Mouse (Mus musculus): Measurements from ENCODE around the gene Maoa. TPM values are rescaled to one million over a fixed set of nuclear protein-coding genes. Genes with fewer than 3 reads are reported as not detected.
A peak's percentile ranks its signal among the peaks of the same experiment; 100 is the strongest.

Gene Maoa
- 10.3 and 10.7 TPM in 2 replicates for total RNA-seq (2017)

DNA sequence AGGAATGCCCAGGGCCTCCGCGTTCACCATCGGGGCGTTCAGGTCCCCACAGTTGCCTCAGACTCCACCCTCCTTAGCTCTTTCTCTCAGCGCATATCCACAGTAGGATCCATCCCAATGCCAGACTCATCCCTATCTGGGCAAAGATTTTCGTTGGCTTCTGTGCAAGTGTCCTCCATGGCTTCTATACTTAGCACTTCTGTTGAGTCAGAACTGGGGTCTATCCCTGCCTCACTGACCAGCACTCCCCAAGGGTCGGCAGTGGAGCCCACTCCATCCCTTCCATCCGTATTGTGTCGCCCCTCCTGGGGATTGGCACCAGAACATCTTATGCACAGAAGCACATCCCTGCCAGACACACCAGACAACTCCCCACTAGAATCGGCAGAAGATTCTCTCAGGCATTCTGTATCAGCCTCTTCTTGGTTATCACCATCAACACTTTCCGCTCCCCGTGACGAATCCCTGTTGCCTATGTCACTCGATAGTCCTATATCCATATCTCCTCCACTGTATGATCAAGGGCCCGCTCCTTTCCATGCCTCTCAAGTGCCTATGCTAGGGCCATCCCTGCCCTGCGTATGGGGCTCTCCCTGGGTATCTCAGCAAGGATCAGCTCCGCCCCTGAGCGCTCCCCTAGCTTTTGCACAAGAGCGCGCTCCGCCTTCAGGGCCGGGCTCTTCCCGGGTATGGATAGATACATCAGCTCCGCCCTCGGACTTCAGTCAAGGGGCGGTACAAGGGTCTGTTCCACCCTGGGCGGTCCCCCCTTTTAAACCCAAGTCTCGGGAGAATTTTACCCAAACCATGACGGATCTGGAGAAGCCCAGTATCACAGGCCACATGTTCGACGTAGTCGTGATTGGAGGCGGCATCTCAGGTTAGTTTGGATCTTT is at the start of gene Maoa:
Gene Maoa (plus strand): TSS at position 665 of the 896 bp plus-strand sequence.
- ATAC-seq (replicated peaks in 1 of 2; ENCODE audit: insufficient read depth in 1 of 2, low FRiP score in 2 of 2, low TSS enrichment in 1 of 2, low read depth in 1 of 2, poor library complexity in 2 of 2, severe bottlenecking in 2 of 2): peak; percentile 80 to 81

DNA sequence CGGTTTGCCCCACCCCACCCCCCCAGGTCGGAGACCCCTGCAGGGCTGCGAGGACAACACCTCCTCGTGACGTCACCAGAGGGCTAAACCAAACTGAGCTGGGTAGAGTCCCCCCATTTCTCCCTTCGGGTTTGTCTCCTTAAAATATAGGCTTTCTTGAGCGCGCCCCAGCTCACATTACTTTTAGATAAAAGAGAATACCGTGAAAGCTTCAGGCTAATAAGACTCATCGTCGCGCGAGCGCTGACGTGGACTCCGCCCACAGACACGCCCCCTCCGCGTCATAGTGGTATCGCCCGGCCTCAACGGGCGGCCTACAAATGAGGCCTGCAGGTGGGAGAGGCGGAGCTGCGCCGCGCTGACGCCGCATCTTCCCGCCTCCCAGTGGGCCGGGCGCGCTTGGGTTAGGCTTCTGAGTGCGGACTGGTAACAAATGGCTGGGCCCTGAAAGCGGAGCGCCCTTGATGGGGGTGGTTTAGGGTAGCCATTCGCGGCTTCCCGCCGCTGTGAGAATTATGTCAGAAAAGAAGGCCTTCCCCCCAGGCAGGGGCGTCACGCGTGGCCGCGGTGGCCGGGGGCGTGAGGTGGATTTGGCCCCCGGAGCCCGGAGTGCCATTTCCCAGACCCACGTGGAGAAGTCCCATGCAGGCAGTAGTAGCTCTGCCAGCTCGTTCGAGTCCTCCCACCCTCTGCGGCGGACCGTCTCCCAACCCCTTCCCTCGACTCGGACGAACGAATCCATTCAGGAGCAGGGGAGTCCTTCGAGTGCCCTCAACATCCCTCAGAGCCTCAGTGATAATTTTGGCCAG is 1.1 kb upstream of the Maoa start:
- peak; percentile 93 to 97 for ATAC-seq (replicated peaks in 1 of 2; ENCODE audit: insufficient read depth in 1 of 2, low FRiP score in 2 of 2, low TSS enrichment in 1 of 2, low read depth in 1 of 2, poor library complexity in 2 of 2, severe bottlenecking in 2 of 2)

DNA sequence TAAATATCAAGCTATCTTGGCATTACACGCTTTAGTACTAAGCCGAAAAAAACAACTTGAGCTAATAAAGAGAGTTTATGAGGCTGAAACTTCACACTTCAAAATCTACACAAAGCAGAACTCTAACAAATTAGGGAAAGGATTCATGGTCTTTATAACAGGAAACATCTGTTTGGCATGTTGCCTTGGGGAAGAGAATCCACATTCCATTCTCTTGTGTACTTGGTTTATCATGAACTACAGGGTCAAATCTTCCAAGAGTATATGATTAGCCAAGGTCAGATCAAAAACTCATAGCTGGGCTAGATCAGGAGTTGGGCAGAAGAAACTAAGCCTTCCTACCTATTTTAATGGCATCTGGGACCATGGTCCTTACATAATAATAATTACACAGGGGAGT is 37.0 kb downstream of the Maoa start:
- no peak for ATAC-seq (replicated peaks in 1 of 2; ENCODE audit: insufficient read depth in 1 of 2, low FRiP score in 2 of 2, low TSS enrichment in 1 of 2, low read depth in 1 of 2, poor library complexity in 2 of 2, severe bottlenecking in 2 of 2)

DNA sequence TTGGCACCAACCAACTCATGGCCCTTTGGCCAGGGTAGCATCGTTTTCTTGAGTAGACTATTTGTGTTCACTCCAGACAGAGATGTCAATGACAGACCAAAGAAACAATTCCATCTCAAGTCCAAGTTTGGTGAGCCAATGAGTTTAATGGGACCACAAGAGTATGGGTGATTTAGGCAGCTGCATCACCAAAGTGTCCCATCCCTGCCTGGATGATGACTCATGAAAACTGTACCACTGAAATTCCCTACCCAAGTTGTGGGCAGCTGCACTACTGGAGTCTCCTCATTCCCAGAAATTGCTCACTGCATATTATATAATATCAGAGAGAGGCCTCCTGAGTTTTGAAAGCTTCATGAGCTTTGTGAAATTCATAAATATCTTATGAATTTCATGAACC is 86.6 kb downstream of the Maoa start:
- no peak for ATAC-seq (replicated peaks in 1 of 2; ENCODE audit: insufficient read depth in 1 of 2, low FRiP score in 2 of 2, low TSS enrichment in 1 of 2, low read depth in 1 of 2, poor library complexity in 2 of 2, severe bottlenecking in 2 of 2)

DNA sequence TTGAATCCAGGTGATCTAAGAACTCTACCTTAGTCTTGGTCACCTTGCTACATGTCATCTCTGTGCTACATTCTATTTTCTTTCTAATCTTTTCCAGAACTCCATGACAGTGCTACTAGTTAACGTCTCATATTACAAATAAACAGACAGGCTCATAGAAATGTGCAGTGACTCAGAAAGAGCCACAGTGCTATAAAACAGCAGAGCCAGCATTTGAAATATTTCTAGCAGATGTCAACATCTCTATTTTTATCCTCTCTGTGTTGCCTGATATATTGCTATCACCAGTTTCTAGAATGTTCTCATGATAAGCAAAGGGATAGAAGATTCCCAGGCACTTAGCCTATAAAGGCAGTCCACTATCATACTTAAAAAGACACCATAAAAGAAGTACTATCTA is 94.5 kb downstream of the Maoa start:
- no peak for ATAC-seq (replicated peaks in 1 of 2; ENCODE audit: insufficient read depth in 1 of 2, low FRiP score in 2 of 2, low TSS enrichment in 1 of 2, low read depth in 1 of 2, poor library complexity in 2 of 2, severe bottlenecking in 2 of 2)

Other genes with a start within 250 kb of the Maoa start
- gene Cypt1, start 96.8 kb upstream of the Maoa start, total RNA-seq (2017): not detected in 2 replicates
- not detected in 2 replicates for gene Maob, start 197.7 kb downstream of the Maoa start, total RNA-seq (2017)

Data from hematopoietic stem cell, adult 5-6 weeks (primary cell).